Comparison of ENCODE assay signal across 27 mouse cellular contexts in the genomic region with DNA sequence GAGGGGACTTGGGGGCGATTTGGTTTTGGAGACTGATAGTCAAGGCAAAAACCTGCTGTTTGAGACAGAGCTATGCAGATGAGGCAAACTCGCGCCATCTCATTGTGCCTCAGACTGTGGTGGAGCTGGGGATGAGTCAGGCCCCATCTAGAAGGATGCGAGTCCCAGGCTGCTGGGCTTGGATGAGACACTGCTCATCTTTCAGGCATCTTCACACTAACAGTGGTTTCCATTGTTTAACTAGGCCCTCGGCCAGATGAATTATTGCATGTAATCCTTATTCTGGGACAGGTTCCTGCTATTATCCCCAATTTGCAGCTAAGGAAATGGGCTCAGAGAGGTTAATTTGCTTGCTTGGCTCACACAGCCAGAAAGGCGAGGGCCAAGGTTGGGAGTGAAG.
DNase-seq lines count a peak whose midpoint lies in the region; ATAC-seq and TF ChIP-seq lines count a peak whose summit lies in the region.
"Had no signal": no experiment of that assay in that cellular context is flagged by ENCODE, and none has a peak within 500 bp of the region (broad histone marks: within the 10 kb centered on the region; RNA-seq: fewer than 3 reads in every experiment).

No protein-coding gene starts in this region.

- peaks cover 19% of the 10 kb centered on the region for H3K4me1 ChIP-seq in ES-Bruce4 (ENCODE audit: control insufficient read depth, insufficient read depth, low read length)
- 0 out of 2 replicates have a peak, but pooled peaks cover 3% of the 10 kb centered on the region for H3K4me1 ChIP-seq in liver, embryonic 12.5 days
- peaks cover 20% of the 10 kb centered on the region for H3K4me1 ChIP-seq in forebrain, embryonic 15.5 days

- no peaks in the 10 kb centered on the region for H3K9me3 ChIP-seq in ES-Bruce4 (replicated peaks; ENCODE audit: control insufficient read depth, insufficient read depth, low read length, poor library complexity, severe bottlenecking)
- H3K9me3 ChIP-seq in liver, embryonic 12.5 days (replicated peaks) = no peaks in the 10 kb centered on the region
- H3K9me3 ChIP-seq in forebrain, embryonic 15.5 days = no peaks in the 10 kb centered on the region
- H3K9me3 ChIP-seq: forebrain, embryonic 12.5 days; heart, embryonic 13.5 days; hindbrain, embryonic 12.5 days; limb, embryonic 10.5 days; neural tube, embryonic 13.5 days had no signal

- TF ChIP-seq POLR2A in ES-Bruce4 (IDR thresholded peaks at IDR 0.05; ENCODE audit: insufficient read depth, low read length) = no peak

- H3K27me3 ChIP-seq in ES-Bruce4 (ENCODE audit: control insufficient read depth, insufficient read depth, low read length, poor library complexity, severe bottlenecking) = no peaks in the 10 kb centered on the region
- no peaks in the 10 kb centered on the region for H3K27me3 ChIP-seq in liver, embryonic 12.5 days (replicated peaks)
- H3K27me3 ChIP-seq in forebrain, embryonic 15.5 days = no peaks in the 10 kb centered on the region

- TF ChIP-seq CTCF in ES-Bruce4 (IDR thresholded peaks at IDR 0.05; ENCODE audit: low read depth, low read length) = no peak

- DNase-seq in frontal cortex, postnatal 25 days (ENCODE audit: low spot score in 2 of 2) = no peak
- peak; percentile 50 for DNase-seq in 3134 (ENCODE audit: extremely low read depth, insufficient read length, low spot score)
- DNase-seq in brain, adult 2 months (ENCODE audit: low read depth, low spot score) = peak; percentile 50
- DNase-seq: adrenal gland, postnatal 10 days; cerebellum, adult 9-11 months; gastrocnemius, postnatal 14 days; heart, adult 18-20 months; heart, postnatal 14 days; kidney, adult 2 months; layer of hippocampus, adult 9-11 months; liver; retina, postnatal 1 day; right cerebral cortex, postnatal 25 days had no signal

- WGBS in liver, embryonic 12.5 days (ENCODE audit: insufficient replicate concordance) = 46% methylated on average over 6 of the region's 6 CpGs
- 35% methylated on average over 6 of the region's 6 CpGs for WGBS in forebrain, embryonic 15.5 days

- H3K4me3 ChIP-seq in ES-Bruce4 (ENCODE audit: low read depth, low read length) = peak overlapping the region; percentile 30; the same call in 1 of the 2 replicates
- H3K4me3 ChIP-seq in liver, embryonic 12.5 days = no peak overlapping the region
- no peak overlapping the region for H3K4me3 ChIP-seq in forebrain, embryonic 15.5 days
- H3K4me3 ChIP-seq: forebrain, embryonic 12.5 days; heart, embryonic 13.5 days; hindbrain, embryonic 12.5 days; left cerebral cortex, adult 2 months; limb, embryonic 10.5 days; neural tube, embryonic 13.5 days had no signal

- ATAC-seq in frontal cortex, adult (ENCODE audit: low TSS enrichment) = peak; percentile 62; the same call in 1 of the 2 replicates
- ATAC-seq in liver, embryonic 12.5 days = no peak
- ATAC-seq in forebrain, embryonic 15.5 days (replicated peaks) = no peak
- ATAC-seq: activated CD4-positive, CD25-positive, alpha-beta regulatory T cell, adult 4 months; lung, postnatal 0 days had no signal

- H3K27ac ChIP-seq in ES-Bruce4 (ENCODE audit: insufficient read depth, low read length) = peak overlapping the region; percentile 41; the same call in 1 of the 2 replicates
- H3K27ac ChIP-seq in liver, embryonic 12.5 days = no peak overlapping the region
- H3K27ac ChIP-seq in forebrain, embryonic 15.5 days (replicated peaks) = no peak overlapping the region
- H3K27ac ChIP-seq: forebrain, embryonic 12.5 days; heart, embryonic 13.5 days; hindbrain, embryonic 12.5 days; kidney, postnatal 0 days; left cerebral cortex, adult 2 months; limb, embryonic 10.5 days; neural tube, embryonic 13.5 days had no signal

- no peak overlapping the region for H3K4me2 ChIP-seq in liver, embryonic 12.5 days
- no peak overlapping the region for H3K4me2 ChIP-seq in forebrain, embryonic 15.5 days (replicated peaks)
- H3K4me2 ChIP-seq: forebrain, embryonic 12.5 days; heart, embryonic 13.5 days; hindbrain, embryonic 12.5 days; midbrain, embryonic 11.5 days; neural tube, embryonic 13.5 days had no signal

- H3K9ac ChIP-seq in ES-Bruce4 (ENCODE audit: low read depth, poor library complexity, severe bottlenecking) = no peak overlapping the region
- H3K9ac ChIP-seq in liver, embryonic 12.5 days = no peak overlapping the region
- H3K9ac ChIP-seq in forebrain, embryonic 15.5 days (replicated peaks) = no peak overlapping the region
- H3K9ac ChIP-seq: forebrain, embryonic 12.5 days; heart, embryonic 13.5 days; hindbrain, embryonic 12.5 days; neural tube, embryonic 13.5 days had no signal

- H3K36me3 ChIP-seq in ES-Bruce4 (ENCODE audit: control insufficient read depth, insufficient read depth, low read length, poor library complexity, severe bottlenecking) = no peaks in the 10 kb centered on the region
- no peaks in the 10 kb centered on the region for H3K36me3 ChIP-seq in liver, embryonic 12.5 days
- no peaks in the 10 kb centered on the region for H3K36me3 ChIP-seq in forebrain, embryonic 15.5 days
- H3K36me3 ChIP-seq: forebrain, embryonic 12.5 days; heart, embryonic 13.5 days; hindbrain, embryonic 12.5 days; limb, embryonic 10.5 days; neural tube, embryonic 13.5 days had no signal

- no peak for TF ChIP-seq EP300 in ES-Bruce4 (IDR thresholded peaks at IDR 0.05; ENCODE audit: insufficient read depth, low read depth, low read length)

Comparison
In these comparisons a context has a peak if more than half of its experiments do, and no peak if none do; other contexts are left out.
1. DNase-seq: peak in 3134 (single experiment) and brain, adult 2 months (single experiment); none in frontal cortex, postnatal 25 days (0 of 2).